In genomic region chr3:65455597-65456284, GRCm38 (mm10) we compare ENCODE assay signal across 8 mouse cellular contexts.
DNase-seq lines count a peak whose midpoint lies in the region; ATAC-seq and TF ChIP-seq lines count a peak whose summit lies in the region.

No protein-coding gene starts in this region.

- no peaks in the 10 kb centered on the region for H3K36me3 ChIP-seq in hindbrain, postnatal 0 days (ENCODE audit: insufficient read depth, low read length)
- no peaks in the 10 kb centered on the region for H3K36me3 ChIP-seq in midbrain, embryonic 15.5 days (replicated peaks)

- no peaks in the 10 kb centered on the region for H3K4me1 ChIP-seq in hindbrain, postnatal 0 days (ENCODE audit: insufficient read depth, low read length)
- H3K4me1 ChIP-seq in midbrain, embryonic 15.5 days: no peaks in the 10 kb centered on the region; the same call in 1 of the 2 replicates

- no peak for TF ChIP-seq CTCF in hindbrain, postnatal 0 days (IDR thresholded peaks at IDR 0.05; ENCODE audit: low read depth)
- TF ChIP-seq CTCF in left cerebral cortex, adult 2 months (IDR thresholded peaks at IDR 0.05): no peak

- no peak overlapping the region for H3K9ac ChIP-seq in hindbrain, postnatal 0 days (replicated peaks; ENCODE audit: low read length)
- no peak overlapping the region for H3K9ac ChIP-seq in midbrain, embryonic 15.5 days

- peak; percentile 95 for ATAC-seq in hindbrain, postnatal 0 days
- ATAC-seq in midbrain, embryonic 15.5 days (replicated peaks): peak; percentile 94

- peak overlapping the region; percentile 2; the same call in 1 of the 2 replicates for H3K4me2 ChIP-seq in hindbrain, postnatal 0 days (ENCODE audit: low read depth, low read length)
- no peak overlapping the region for H3K4me2 ChIP-seq in midbrain, embryonic 15.5 days

- intact Hi-C loops in gastrocnemius, postnatal 14 days (cut with DNase I; ENCODE audit: low total_unique reads): no loop called here
- intact Hi-C loops in left cerebral cortex, adult 2 months (cut with DNase I): loop anchor here (5.0 kb wide), 1 partner anchor 72 kb away; the partner anchor contains the start of gene Tiparp

- H3K27me3 ChIP-seq in hindbrain, postnatal 0 days (ENCODE audit: insufficient read depth, low read length): no peaks in the 10 kb centered on the region
- no peaks in the 10 kb centered on the region for H3K27me3 ChIP-seq in midbrain, embryonic 15.5 days (replicated peaks)

- DNase-seq in adrenal gland, postnatal 36 days: peak; percentile 53 to 64
- peak; percentile 8 for DNase-seq in embryo, embryonic 11.5 days (ENCODE audit: low read depth, low spot score)
- DNase-seq in gastrocnemius, postnatal 14 days: peak; percentile 67
- DNase-seq in hindbrain, postnatal 0 days (ENCODE audit: low spot score): peak; percentile 83
- peak; percentile 49 to 65 for DNase-seq in left cerebral cortex, adult 2 months (ENCODE audit: extremely low spot score in 1 of 2, low spot score in 2 of 2)
- peak; percentile 80 for DNase-seq in testis, postnatal 14 days (ENCODE audit: low spot score)
- DNase-seq in urinary bladder, postnatal 25 days (ENCODE audit: low spot score): no peak

- 20% methylated on average over 14 of the region's 14 CpGs for WGBS in hindbrain, postnatal 0 days
- 21% methylated on average over 14 of the region's 14 CpGs for WGBS in midbrain, embryonic 15.5 days

- H3K4me3 ChIP-seq in hindbrain, postnatal 0 days (ENCODE audit: low read length): no peak overlapping the region
- H3K4me3 ChIP-seq in left cerebral cortex, adult 2 months: no peak overlapping the region
- H3K4me3 ChIP-seq in midbrain, embryonic 15.5 days: no peak overlapping the region

- peak overlapping the region; percentile 33 for H3K27ac ChIP-seq in hindbrain, postnatal 0 days
- H3K27ac ChIP-seq in left cerebral cortex, adult 2 months: peak overlapping the region; percentile 40; the same call in 1 of the 2 replicates
- H3K27ac ChIP-seq in midbrain, embryonic 15.5 days: peak overlapping the region; percentile 15; the same call in 1 of the 2 replicates

- H3K9me3 ChIP-seq in hindbrain, postnatal 0 days (ENCODE audit: low read length): no peaks in the 10 kb centered on the region
- no peaks in the 10 kb centered on the region for H3K9me3 ChIP-seq in midbrain, embryonic 15.5 days
